Mouse (Mus musculus) left cerebral cortex, adult 9 months (tissue): ENCODE results near the gene Ube2b.

Experiments
- DNase-seq, 2 experiments: peaks; one replicate each; pipeline ENCODE4 v3.0.0; 2022; ENCODE audit warnings: low spot score in 2 of 2

The Ube2b gene

DNA sequence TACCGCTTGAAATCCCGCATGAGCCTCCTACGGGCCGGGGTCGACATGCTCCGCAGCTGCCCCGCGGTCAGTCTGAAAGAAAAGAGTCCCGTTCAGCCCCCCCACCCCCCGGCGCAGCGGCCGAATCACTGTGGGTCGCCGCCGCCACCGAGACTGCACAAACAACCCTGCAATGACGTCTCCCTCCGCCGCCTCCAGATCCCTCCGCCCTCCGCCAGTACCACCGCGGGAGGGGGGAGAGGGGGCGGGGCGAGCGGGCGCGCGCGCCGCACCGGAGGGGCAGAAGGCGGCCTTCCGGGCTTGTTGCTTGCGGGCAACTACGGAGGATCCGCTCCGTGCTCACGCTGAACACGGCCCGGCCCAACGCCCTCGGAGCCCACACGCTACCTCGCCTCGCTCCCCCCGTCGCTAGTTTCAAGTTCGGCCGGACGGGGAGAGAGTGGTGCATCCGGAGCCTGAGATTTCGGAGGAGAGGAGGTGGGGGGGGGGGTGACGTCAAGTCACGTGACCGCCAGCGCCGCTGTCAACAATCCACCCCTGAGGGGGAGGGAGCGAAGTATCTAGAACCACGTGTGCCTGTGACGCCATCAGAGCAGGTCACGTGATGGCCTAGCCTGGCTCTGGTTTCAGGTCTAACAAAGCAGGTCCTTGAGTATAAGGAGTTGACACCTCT lies at the start of gene Ube2b:
TSS of gene Ube2b (minus strand) at position 473 of the 673 bp plus-strand sequence.
- DNase-seq = peak; percentile 93 to 98

DNA sequence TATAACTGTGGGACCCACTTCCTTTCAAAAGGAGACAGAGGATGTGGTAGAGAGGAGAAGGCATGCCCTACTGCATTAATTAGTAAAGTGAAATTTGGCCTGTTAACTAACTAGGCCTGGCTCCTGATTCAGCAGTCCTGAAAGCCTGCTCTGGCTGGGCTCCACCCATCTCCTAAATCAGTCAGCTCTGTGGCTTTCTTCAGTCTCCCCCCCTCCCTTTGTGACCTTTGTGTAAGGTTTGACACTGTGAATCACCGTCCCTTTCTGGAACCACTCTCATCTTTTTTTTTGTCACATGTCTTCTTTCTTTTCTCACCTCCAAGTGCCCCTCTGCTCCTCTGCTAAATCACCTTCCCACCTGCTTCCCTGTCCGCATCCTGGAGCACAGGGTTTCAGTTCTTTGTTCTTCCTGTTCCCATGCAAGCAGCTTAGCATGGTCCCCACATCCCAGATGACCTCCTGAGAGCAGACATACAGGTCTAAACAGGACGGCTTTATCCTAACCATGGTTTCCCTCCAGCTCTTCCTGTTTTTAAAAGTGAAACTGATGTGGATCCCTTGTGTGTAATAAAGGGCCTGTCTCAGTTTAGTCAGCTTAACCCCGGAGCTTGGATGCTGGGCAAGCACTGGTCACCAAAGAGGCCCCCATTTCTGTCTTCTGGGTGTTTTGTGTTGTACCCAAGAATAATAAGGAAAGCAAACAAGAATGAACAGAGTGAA lies 46.0 kb upstream of the Ube2b start:
- no peak for DNase-seq

DNA sequence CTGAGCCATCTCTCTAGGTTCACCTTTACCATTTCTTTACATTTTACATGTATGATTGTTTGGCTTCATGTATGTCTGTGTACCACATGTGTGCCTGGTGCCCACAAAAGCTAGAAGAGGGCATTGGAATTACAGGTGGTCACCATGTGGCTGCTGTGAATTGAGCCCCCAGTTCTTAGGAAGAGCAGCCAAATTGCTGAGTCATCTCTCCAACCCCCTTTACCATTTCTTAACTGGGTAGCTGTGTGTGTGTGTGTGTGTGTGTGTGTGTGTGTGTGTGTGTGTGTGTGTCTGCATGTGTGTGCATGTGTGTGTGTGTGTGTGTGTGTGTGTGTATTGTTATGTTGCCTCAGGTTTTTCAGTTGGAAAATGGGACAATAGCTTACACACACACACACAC lies 43.6 kb upstream of the Ube2b start:
- no peak for DNase-seq

DNA sequence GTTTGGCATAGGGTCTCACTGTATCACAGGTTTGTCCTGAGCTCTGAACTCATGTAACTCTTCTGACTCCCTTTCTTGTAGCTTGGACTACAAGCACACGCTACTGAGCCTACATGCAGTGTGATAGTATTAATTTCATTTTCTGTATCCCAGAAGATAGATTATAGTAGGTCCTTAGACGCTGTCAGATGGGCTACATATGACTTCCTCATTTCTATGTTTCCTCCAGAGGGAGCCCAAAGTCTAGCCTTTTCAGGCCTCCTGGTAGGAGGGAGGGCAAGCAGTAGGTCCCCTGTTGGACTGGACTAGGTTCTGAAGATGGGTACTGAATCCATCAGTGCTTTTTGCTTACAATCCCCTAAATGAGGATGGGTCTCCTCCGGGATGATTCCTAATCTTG lies 42.7 kb upstream of the Ube2b start:
- DNase-seq = no peak

DNA sequence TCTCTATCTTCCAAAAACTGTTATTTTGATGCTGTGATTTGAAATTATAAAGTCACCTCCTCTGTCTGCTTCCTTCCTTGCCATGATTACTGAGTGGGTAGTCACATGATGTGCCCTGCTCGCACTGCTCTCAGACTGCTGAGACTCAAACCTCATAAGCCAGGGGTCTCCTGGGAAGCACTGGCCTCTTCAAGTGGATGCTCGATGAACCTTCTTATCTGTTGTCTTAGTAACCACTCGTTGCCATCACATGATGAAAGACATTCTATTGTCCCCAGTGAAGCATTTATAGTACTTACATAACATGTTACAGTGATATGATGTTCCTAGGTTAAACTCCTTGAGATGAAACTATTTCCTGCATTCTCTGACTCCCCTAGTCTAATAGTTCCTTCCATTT lies 37.1 kb upstream of the Ube2b start:
- DNase-seq = no peak

DNA sequence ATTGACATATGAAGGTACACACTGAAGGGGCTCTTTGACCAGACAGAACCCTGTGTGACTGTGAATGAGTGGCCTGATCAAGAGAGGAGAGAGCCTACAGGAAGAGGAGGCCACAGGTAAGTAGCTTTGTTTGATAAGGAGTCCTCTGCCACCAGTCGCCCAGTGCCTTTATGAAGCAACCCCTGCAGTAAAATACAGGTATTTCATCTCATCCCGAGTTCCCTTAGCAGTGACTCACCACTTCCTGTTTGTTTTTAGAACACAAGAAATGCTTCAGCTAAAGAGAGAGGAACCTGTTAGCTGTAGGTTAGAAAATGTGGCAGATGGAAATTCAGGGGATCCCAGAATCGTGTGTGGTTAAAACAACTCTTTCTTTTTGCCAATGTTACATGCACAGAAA lies 35.3 kb upstream of the Ube2b start:
- DNase-seq = no peak

DNA sequence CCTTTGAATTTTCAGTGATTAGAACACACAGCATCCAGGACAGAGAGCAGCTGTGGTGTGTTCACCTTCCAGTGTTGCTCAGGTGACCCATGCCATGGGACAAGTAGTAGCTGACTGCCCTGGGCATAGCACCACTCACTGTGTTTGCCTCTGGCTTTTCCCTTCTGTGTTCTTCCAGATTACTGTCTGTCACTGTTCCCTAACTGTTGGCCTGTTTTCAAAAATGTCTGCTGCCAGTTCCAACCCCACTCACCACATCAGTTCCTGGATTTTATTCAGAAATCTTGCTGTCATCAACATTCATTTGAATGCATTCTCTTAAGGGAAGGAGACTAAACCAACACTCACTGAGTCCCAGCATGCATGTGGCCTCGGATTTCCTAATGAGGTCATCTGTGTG lies 33.4 kb upstream of the Ube2b start:
- no peak for DNase-seq

DNA sequence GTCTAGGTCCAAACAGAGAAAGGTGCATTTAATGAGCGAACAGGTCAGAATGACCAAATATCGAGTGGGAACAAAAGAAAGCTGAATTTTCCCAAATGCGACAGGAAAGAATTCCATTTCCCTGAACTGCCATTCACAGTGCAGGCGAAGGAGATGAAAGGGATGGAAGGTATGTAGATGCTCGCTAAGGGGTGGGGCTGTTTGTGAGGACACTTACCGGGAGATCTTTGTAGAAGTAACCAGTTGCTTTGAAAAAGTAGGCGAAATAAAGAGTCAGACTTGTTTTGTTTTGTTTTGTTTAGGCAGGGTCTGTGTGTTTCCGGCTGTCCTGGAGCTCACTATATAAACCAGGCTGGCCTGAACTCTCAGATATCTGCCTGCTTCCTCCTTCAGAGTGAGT lies 31.8 kb upstream of the Ube2b start:
- DNase-seq = no peak

DNA sequence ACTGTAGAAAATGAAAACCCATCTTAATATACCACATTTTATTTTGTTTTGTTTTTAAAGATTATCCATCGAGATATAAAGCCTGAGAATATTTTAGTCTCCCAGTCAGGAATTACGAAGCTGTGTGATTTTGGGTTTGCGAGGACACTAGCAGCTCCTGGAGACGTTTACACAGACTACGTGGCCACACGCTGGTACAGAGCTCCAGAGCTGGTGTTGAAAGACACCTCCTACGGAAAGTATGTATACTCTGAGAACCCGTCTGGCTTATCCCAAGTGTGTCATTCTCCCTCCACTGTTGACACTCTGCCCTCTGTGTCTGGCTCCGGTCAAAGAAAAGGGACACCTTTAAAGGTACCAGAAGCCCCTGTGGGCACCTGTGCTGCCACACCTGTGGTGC lies 17.7 kb upstream of the Ube2b start:
- DNase-seq = peak in 1 of 2 experiments; percentile 25

DNA sequence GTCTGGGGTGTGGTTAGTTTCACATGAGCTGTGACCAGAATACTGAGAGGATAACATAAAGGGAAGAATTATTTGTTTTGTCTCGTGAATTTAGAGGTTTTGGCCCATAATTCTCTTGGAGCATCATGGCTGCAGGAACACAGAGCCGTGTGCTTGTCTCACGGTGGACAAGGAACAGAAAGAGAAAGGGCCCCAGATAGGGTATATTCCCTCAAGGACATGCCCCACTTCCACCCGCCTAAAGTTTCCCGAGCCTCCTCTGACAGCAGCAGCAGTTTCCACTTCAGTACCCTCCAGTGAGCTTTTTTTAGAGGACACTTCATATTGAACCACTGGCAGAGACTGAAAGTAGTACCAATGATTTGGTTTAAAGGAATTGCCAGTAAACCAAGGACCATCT lies 11.0 kb upstream of the Ube2b start:
- DNase-seq = no peak

DNA sequence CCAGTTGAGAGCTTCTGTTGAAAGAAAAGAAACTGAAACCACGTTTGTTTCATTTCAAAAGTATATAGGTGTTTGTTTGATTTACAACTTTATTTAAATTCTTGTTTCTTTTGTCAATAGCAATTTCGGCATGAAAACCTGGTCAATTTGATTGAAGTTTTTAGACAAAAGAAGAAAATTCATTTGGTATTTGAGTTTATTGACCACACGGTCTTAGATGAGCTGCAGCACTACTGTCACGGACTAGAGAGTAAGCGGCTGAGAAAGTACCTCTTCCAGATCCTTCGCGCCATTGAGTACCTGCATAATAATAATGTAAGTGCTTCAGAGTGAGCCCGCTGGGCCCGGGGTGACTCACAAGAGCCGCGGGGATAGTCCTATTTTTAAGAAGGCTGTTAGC lies 10.4 kb upstream of the Ube2b start:
- DNase-seq = no peak

DNA sequence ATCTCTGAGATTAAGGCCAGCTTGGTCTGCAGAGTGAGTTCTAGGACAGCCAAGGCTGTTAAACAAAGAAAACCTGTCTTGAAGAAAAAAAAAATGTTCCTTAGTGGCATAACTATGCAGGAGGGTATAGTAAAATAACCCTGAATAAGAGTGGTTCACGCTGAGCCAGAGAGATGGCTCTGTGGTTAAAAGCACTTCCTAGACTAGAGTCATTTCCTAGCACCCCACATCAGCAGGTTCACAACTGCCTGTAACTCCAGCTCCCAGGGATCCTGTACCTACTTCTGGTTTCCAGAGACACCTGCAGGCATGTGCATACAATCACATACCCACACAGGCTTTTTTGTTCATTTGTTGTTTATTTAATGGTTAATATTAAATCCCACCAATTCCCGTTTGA lies 5.0 kb upstream of the Ube2b start:
- no peak for DNase-seq

DNA sequence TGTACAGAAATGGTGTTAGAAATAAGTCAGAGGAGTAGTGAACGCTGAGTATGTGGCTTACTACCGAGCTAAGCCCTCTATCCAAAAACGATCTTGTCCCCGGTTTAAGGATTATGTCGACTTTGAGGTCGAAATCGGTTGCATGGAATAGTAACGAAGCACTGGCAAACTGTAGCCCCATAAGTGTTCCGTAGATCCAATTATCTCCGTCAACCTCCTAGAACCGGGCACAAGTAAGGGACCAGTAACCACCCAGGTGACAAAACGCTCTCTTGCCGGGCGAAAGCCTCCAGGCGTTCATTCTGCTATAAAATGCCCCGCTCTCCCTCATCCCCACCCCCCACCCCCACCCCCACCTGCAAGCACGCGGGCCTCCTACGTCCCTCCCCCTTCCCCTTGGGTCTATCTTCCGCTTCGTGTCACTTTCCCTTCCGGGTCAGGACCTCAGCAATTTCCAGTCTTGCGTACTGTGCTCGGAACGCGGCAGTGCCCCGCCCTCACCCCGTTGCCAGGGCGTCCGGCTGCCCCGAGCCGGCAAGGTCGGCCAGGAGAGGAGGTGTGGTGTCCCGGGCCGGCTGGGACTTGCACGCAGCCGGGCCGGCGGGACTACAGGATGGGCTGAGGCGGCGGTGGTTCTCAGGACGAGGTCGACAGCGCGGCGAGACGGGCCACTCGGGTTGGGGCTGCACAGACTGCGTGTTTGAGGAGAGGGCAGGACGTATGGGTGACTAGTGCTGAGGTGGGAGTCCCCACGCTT lies 3.4 kb upstream of the Ube2b start, which contains the start of gene Cdkl3:
TSS of gene Cdkl3 (plus strand) at position 450 of the 757 bp plus-strand sequence.
- DNase-seq = peak; percentile 78 to 86

DNA sequence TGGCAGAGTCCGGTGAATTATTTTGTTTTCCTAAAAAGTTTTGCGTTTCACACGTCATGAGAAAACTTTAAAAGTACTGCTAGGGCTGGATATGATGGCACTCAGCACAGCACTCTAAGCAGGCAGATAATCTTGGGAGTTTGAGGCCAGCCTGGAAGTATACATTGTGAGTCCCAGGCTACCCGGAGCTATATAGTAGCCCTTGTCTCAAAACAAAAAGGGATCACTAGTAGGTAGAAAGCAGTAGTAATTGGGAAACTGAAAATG lies 2.9 kb upstream of the Ube2b start:
- DNase-seq = no peak

DNA sequence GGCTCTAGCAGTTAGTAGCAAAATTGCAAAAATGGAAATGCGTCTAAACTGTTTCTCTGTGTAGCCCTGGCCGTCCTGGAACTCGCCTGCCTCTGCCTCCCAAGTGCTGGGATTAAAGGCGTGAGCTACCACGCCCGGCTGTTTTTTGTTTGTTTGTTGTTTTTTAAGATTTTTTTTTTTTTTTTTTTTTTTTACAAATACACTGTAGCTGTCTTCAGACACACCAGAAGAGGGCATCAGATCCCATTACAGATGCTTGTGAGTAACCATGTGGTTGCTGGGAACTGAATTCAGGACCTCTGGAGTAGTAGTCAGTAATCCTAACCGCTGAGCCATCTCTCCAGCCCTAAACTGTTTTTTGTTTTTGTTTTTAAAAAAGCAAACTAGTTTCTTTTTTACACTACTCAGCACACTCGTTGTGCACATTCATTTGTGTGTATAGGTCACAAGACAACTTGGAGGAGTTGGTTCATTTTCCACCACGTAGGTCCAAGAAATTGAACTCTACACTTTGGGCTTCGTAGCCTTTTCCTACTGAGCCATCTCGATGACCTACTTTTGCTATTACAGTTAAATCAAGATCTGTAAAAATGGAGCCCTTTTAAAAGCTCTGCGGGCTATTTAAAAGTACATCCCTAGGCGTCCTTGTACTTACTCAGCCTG lies 2.4 kb upstream of the Ube2b start:
- DNase-seq = no peak

DNA sequence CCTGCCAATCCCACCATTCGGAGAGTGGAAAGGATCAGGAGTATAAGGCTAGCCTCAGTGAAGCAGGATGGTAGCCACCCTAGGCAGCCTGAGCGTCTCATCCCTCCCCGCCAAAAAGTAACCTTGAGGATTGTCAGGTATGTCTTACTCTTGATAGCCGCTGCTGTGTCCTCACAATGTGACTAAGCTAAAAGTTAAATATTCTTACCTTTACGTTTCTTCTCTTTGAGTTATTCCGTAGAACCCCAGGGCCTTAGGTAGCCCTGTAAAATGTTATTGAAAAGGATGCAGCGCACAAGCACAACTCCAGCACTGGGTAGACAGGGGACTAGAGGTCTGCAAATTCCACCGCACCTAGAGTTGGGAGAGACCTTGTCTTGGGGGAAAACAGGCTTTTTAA lies 1.3 kb upstream of the Ube2b start:
- DNase-seq = no peak

DNA sequence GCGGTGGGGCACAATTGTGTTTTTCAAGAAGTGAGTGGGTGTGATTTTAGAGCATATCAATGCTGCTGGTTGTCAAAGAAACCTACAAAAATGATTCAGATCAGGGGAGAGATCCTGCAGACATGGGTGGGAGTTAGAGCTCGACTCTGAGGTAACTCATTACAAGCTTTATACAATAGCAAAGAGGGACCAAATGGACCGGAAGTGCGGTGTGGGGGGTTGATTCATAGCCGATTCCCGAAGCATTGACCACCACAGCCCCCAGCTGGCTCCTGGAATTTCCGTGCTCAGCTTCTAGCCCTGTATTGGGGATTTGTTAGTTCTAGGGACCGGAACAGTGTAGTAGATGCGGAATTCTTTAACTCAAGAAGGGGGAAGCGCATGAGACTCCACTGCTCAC lies 779 bp upstream of the Ube2b start:
- peak in 1 of 2 experiments; percentile 24 for DNase-seq

DNA sequence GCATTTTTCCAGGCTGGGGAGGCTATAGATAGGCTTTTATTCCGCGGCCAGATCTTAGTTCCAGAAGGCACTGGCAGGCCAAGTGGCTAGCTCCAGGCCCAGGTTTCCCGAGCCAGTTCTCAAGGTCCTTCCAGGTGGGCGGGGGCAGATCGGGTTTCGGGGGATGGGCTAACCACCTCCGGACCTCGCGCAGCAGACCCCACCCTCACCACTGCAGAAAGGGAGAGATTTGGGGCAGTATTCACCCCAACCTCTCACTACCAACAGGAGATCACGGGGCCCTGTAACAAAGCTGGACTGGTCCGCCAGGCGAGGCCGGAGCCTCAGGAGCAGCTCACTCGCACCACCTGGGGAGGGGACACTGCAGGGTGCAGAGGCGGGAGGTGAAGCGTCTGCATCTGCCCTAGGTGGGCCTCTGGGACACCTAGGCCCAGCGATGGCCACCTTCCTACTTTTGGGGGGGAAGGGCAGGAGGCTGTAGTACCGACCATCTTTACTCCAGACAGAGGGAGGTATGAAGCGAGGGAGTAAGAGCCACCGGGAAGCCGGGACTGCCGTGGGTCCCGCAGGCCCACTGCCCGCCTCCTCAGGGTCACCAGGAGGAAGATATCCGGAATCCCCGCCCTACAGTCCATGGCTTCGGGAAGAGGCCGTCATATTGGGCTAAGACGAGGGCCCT lies 812 bp downstream of the Ube2b start:
- peak; percentile 14 to 22 for DNase-seq

DNA sequence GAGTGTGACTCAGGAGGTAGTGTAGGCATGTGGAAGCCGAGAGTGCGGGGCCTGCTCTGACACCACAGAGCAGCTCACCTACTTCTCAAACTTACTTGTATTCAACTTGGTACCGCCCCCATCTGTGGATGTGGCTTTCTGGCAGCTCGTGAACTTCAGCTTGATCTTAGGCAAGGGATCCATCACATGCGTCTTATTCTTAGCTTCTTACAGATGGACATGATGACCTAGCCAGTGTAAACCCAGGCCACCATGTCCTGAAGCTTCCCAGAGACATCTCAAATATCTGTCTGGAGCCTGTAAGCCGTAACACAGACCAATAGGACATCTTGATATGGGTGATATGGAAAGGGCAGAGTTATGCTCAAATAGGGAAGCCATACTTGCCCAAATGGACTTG lies 28.9 kb downstream of the Ube2b start:
- no peak for DNase-seq

DNA sequence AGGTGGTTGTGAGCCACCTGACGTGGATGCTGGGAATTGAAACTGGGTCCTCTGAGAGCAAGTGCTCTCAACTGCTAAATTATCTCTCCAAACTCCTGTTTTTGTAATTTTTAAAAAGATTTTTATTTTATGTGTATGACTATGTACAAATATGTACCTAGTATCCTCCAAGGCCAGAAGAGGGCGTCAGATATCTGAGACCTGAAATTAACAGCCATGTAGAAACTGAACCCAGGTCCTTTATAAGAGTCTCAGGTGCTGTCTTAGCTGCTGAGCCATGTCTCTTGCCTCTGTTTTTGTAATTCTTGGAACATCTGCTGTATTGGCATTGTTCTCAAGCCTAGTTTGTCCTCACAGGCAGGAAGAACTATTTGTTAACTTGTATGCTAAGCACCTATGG lies 31.1 kb downstream of the Ube2b start:
- no peak for DNase-seq

DNA sequence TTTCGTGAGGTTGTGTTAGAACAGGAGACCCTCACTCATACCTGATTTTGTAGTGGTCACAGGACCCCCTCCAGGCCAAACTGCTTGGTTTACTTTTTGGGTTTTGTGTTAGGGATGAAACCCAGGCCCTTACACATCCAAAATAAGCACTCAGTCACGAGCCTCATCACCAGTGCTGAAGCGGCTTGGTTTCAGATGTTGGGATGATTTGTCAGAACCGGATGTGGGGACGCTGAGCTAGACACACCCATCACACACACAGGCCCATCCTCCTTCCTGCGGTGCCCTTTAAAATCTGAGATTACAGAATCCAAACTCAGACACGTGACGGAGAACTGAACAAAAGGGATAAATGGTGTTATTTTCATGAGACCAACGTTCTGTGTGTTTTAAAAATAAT lies 31.7 kb downstream of the Ube2b start:
- DNase-seq = no peak
